Mouse (Mus musculus): ENCODE measurements around the gene Olfr832. TPM values are rescaled to one million over a fixed set of nuclear protein-coding genes. Genes with fewer than 3 reads are reported as not detected.

The Olfr832 gene
- polyA plus RNA-seq (2014; fragmentation: Illumina TruSeq; extraction: RNeasy Lipid Tissue Mini Kit (QIAGEN cat#74804); ENCODE audit: low read depth, low replicate concordance): not detected

GRCm38 (mm10) chr9:18936822-18937221 lies at the start of gene Olfr832:
Gene Olfr832 (plus strand): TSS chr9:18937122.

GRCm38 (mm10) chr9:18987690-18988089 lies 50.8 kb downstream of the Olfr832 start, which contains the start of gene Olfr834:
Gene Olfr834 (plus strand): TSS chr9:18987990.

Other genes with a start within 250 kb of the Olfr832 start
- not detected for gene Olfr24, start 173.1 kb upstream of the Olfr832 start, polyA plus RNA-seq (2014; fragmentation: Illumina TruSeq; extraction: RNeasy Lipid Tissue Mini Kit (QIAGEN cat#74804); ENCODE audit: low read depth, low replicate concordance)
- gene Olfr828, start 117.6 kb upstream of the Olfr832 start, polyA plus RNA-seq (2014; fragmentation: Illumina TruSeq; extraction: RNeasy Lipid Tissue Mini Kit (QIAGEN cat#74804); ENCODE audit: low read depth, low replicate concordance): not detected
- not detected for gene Olfr829, start 82.2 kb upstream of the Olfr832 start, polyA plus RNA-seq (2014; fragmentation: Illumina TruSeq; extraction: RNeasy Lipid Tissue Mini Kit (QIAGEN cat#74804); ENCODE audit: low read depth, low replicate concordance)
- not detected for gene Olfr830, start 62.4 kb upstream of the Olfr832 start, polyA plus RNA-seq (2014; fragmentation: Illumina TruSeq; extraction: RNeasy Lipid Tissue Mini Kit (QIAGEN cat#74804); ENCODE audit: low read depth, low replicate concordance)
- gene Olfr834, start 50.9 kb downstream of the Olfr832 start, polyA plus RNA-seq (2014; fragmentation: Illumina TruSeq; extraction: RNeasy Lipid Tissue Mini Kit (QIAGEN cat#74804); ENCODE audit: low read depth, low replicate concordance): not detected
- gene Olfr835, start 95.6 kb downstream of the Olfr832 start, polyA plus RNA-seq (2014; fragmentation: Illumina TruSeq; extraction: RNeasy Lipid Tissue Mini Kit (QIAGEN cat#74804); ENCODE audit: low read depth, low replicate concordance): not detected
- not detected for gene Olfr836, start 183.3 kb downstream of the Olfr832 start, polyA plus RNA-seq (2014; fragmentation: Illumina TruSeq; extraction: RNeasy Lipid Tissue Mini Kit (QIAGEN cat#74804); ENCODE audit: low read depth, low replicate concordance)
- not detected for gene Olfr837, start 199.2 kb downstream of the Olfr832 start, polyA plus RNA-seq (2014; fragmentation: Illumina TruSeq; extraction: RNeasy Lipid Tissue Mini Kit (QIAGEN cat#74804); ENCODE audit: low read depth, low replicate concordance)
- gene Olfr839-ps1, start 240.2 kb downstream of the Olfr832 start, polyA plus RNA-seq (2014; fragmentation: Illumina TruSeq; extraction: RNeasy Lipid Tissue Mini Kit (QIAGEN cat#74804); ENCODE audit: low read depth, low replicate concordance): not detected

Data from kidney, adult 10 weeks (tissue).